Mouse (Mus musculus) bone marrow macrophage, adult 2 months (primary cell): ENCODE measurements at regions not wholly inside any gene's neighbourhood (a gene's known extent, or its start where the extent isn't known, plus 50 kb on each side); places are given as distances from the start of the nearest gene placed in this dataset.

Experiments used
- CTCF ChIP-seq: IDR thresholded peaks from 2 replicates; pipeline ENCODE4 v1.5.1; 2012; ENCODE audit warnings: low read depth, mild to moderate bottlenecking, low read length, moderate library complexity
- POLR2A ChIP-seq: IDR thresholded peaks from 2 replicates; pipeline ENCODE4 v1.6.1; 2012; ENCODE audit warnings: mild to moderate bottlenecking, low read depth, low read length, borderline replicate concordance

- no peak for TF ChIP-seq POLR2A
- TF ChIP-seq CTCF, result no peak
These were observed 720.7 kb downstream of the Hace1 start for GRCm38 (mm10) chr10:46298352-46298751.
